Mouse (Mus musculus): ENCODE results near the gene Samhd1.

DNA sequence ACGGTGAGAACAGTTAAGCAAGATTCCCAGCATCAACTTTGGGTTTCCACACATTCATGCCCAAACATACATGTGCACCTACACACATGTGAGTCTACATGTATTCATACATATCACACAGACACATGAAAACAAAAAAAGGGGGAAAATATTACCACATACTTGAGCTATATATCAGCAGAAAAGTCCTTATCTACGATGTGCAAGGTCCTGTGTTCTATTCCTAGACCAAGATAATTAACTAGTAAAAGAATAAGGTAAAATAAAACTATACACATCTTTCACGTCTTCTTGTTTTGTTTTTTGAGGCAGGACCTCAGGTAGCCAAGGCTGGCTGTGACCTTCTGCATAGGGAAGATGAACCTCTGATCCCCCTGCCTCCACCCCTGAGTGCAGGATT lies 41.2 kb upstream of the Samhd1 start:
- TF ChIP-seq TAL1 (IDR thresholded peaks at IDR 0.05; ENCODE audit: low read length) = no peak
- TF ChIP-seq GATA1 (IDR thresholded peaks at IDR 0.05; ENCODE audit: low read length) = no peak

Data from erythroblast, embryonic 14.5 days (primary cell).